Mouse (Mus musculus) testis, adult 2 months (tissue): ENCODE measurements around the gene Lrmp.

Experiments used
- CTCF ChIP-seq: fragments of 200-500 bp; IDR thresholded peaks from 2 replicates; pipeline ENCODE4 v1.5.1; 2012; ENCODE audit warnings: low read depth, mild to moderate bottlenecking, inconsistent platforms, low read length, moderate library complexity; ENCODE audit not compliant: control insufficient read depth, insufficient read depth, insufficient replicate concordance
- POLR2A ChIP-seq: fragments of 200-500 bp; IDR thresholded peaks from 2 replicates; pipeline ENCODE4 v1.6.1; 2012; ENCODE audit warnings: low read depth, mild to moderate bottlenecking, inconsistent platforms, low read length, moderate library complexity; ENCODE audit not compliant: control insufficient read depth

GRCm38 (mm10) chr6:145084343-145085117 lies 30.9 kb upstream of the Lrmp start:
- TF ChIP-seq CTCF (no peak), POLR2A (no peak)
